Mouse (Mus musculus): Measurements from ENCODE around the gene Spaca3.
A peak's percentile ranks its signal among the peaks of the same experiment; 100 is the strongest.

Gene Spaca3

DNA sequence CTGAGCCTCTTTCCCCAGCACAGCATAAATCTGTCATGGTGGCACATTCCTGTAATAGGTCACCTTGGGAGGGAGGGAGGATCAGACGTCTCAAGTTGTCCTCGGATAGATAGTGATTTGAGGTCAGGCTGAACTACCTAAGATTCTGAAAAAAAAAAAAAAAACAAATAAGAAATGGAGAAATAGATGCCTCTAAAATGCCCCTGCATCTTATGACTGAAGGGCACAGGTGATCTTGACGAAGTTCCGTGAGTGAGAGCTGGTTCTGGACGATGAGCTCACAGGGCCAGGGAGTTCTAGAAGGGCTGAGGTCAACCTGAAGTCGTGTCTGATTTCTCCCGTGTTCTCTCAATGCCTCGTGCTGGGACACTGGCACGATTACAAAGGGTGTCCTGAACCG is at the start of gene Spaca3:
Spaca3 (plus strand) TSS at position 301 of the 400 bp plus-strand sequence.
- no peak for DNase-seq (ENCODE audit: low read depth, low spot score)

DNA sequence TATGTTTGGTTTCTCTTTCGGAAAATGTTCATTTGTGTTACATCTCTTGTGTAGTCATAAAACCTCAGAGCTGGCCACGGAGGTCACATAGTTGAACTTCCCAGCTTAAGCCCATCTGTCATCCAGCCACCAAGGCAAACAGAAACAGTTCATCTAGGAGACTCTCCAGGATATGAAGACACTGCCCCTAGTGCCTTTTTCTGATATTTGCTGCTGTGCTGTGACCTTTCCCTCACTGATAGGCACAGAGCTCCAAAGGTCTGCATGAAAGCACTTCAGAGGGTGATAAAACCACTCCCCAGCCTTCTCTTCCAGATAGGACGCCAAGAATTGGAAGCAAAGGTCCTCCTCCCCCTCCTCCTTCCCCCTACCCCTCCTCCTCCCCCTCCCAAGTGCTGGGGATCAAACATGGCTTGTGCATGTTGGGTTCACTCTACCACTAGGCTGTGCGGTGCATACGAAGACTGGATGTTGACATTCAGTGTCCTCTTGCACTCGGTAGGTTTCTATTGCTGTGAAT is 49.6 kb upstream of the Spaca3 start:
- DNase-seq (ENCODE audit: low read depth, low spot score), result no peak

DNA sequence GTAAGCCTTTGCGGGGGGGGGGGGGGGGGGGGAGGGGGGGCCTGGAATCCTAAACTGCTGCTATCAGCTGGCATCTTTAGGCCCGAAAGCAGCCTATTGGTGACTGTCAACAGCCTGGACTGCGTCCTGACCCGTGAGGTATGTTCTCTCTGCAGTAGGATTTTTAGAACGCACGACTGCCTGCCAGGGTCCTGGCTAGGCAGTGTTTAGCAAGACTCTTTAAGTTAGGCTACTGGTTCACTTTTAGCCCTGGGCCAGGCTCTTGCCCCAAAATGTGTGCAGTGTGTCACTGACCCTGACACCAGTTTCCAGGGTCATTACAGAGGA is 48.5 kb upstream of the Spaca3 start:
- no peak for DNase-seq (ENCODE audit: low read depth, low spot score)

DNA sequence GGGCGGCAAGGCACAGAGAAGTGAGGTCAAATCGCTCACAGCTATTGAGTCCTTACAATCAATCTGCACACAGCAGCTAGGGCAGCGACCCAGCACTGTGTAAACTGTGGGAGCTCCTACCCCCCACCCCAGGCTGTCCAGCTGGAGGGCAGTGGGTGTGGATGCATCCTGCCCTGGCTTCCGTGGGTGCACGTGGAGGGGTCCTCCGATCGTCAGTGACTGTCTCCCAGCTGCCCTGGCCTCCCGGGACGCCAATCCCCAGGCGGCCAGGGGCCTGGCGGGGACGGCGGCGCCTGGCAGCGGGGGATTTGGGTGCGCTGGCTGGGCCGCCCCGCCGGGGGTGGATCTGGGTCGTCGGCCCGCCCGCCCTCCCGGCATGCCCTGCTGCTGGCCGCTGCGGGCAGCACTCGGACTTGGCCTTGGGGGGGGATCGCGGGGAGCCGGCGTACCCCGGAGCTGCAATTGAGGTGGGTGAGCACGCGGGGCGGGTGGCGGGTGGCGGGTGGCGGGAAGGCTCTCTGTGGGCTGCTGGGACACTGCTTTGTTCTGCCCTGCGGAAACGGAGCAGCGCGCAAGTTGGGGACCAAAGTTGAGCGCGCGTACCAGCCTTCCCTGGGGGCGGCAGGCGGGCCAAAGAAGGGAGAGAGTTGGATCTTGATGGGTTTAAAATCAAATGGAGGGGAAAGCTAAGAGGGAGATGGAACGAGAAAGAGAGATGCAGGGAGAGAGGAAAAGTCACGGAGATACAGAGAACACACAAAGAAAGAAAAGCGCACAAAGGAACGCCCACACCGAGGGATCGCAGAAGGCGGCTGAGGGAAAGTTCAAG is 48.0 kb upstream of the Spaca3 start, which contains the start of gene Tmem98:
Tmem98 (plus strand) TSS at position 183 of the 829 bp plus-strand sequence.
- peak; percentile 35 for DNase-seq (ENCODE audit: low read depth, low spot score)

DNA sequence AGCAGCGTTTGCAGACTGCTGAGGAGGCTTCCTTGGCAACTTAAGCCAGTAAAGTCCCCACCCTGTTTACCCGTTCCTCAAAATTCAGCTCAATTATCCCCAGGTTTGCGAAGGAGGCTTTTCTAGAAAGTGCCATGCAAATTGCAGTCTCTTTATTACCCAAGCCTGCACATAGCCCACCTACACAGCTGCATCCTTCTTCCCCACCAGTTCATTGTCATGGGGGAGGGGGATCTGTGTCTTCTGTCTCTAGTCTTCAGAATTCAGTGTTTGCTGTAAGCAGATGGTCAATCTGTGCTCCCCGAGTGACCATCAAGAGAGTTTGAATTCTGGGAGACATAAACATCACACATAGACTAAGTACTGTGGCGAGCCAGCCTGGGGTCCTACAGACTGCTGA is 47.0 kb upstream of the Spaca3 start:
- no peak for DNase-seq (ENCODE audit: low read depth, low spot score)

DNA sequence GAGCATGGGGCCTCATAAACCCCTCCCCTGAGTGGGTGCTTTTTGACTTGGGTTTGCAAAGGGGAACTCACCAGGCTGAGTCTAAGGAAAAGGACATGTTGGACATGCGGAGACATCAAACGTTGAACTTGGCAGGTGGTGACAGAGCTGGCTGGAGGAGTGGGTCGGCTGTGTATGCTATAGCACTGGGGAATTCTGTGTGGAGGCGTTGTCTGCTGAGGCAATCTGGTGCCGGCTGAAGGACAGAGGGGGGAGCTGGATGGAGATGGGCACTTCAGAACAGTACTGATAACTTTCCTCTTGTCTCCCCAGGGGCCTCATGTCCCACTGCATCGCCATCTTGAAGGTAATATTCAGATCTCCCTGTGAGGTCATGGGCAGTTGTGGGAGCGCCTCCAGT is 42.8 kb upstream of the Spaca3 start:
- no peak for DNase-seq (ENCODE audit: low read depth, low spot score)

DNA sequence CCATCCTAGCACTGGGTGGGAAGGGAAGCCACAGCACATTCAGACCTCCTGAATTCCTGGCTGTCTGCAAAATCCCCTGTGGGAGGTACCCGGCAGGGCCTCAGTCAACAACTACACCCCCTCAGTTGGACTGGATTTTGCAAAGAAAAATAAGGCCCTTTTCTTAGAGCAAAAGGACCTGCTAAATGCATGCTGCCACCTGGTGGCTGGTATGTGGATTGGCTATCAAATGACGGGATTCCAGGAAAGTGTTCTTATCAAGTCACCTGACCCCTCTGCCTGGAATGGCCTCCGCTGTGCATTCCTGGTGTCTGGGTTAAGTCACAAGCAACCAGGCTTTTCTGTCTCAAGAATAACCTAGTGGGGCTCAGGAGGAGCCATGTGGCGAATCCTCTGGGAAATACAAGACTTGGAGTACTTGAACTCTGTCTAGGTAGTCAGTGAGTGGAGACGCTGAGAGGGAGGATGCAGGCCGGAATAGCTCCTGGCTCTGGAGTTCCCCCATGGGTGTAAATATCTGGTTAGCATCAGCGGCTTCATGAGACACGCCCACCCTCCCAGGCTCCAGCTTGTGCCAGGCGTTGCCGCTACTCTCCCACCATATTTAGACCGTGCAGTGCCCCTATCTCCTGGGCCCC is 40.0 kb upstream of the Spaca3 start:
- DNase-seq (ENCODE audit: low read depth, low spot score), result peak; percentile 91

DNA sequence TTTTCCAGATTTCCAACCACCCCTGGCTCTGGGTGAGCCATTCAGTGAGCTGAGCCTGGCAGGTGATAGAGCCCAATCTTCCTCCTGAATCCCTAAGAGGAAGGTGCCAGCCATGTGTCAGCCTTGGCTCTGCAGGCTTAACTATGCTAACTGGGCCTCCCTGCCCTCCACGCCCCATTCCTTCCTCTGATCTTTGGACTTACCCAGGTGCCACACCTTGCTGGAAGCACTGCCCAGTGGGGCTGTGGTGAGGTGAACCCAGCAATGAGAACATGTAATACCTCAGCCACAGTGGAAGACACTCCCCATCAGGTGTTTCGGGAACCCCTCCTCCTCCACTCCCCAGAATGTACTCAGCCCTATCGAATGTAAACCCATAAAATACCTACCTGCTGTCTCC is 38.1 kb upstream of the Spaca3 start:
- DNase-seq (ENCODE audit: low read depth, low spot score), result no peak

DNA sequence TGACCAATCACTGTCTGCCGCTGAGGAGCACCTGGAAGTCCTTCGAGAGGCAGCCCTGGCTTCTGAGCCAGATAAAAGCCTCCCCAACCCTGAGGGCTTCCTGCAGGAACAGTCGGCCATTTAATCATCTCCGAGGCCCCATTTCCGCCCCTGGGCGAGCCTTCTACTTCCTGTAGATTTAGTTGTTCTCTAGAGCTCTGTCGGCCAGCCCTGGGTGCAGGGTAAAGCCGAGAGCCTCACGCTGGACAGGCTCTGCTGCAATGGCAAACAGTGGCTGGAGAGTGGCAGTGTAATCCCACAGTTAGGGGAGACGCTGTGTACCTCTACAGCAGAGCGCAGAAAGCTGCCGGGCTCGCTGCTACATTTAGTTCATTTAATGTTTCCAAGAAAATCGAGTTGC is 36.9 kb upstream of the Spaca3 start:
- DNase-seq (ENCODE audit: low read depth, low spot score), result no peak

DNA sequence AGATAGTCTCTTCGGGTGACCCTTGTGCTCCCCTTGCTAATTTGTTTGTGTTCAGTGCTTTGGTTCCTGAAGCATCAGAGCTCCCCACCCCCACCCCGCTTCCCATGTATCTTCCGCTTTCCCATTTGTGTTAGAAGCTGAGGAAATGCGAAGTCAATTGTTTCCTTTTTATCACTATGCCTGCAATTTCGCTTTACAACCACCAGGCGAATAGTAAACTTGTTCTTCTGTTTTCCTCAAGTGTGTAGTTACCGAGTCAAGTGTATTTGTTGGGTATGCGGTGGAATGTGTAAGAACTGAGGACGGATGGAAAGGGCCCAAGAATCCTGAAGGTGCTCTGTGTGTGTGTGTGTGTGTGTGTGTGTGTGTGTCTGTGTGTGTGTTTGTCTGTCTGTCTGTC is 36.4 kb upstream of the Spaca3 start:
- DNase-seq (ENCODE audit: low read depth, low spot score), result no peak

DNA sequence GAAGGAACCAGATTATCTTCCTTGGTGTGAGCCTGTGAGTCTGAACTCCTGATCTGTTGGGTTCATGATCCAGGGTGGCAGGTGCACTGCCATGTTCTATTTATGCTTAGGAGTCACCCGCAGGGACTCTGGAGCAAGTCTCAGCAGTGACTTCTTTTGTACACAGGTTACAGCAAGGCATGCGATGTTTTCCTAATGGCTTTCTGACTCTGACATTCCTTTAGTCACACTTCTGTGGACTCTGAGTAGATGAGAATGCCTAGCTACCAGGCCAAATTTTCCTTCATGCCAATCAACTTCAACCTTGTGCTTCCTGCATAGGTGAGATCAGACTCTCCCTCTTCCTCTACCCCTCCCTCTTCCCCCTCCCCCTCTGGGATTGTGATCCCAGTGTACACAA is 22.8 kb upstream of the Spaca3 start:
- no peak for DNase-seq (ENCODE audit: low read depth, low spot score)

DNA sequence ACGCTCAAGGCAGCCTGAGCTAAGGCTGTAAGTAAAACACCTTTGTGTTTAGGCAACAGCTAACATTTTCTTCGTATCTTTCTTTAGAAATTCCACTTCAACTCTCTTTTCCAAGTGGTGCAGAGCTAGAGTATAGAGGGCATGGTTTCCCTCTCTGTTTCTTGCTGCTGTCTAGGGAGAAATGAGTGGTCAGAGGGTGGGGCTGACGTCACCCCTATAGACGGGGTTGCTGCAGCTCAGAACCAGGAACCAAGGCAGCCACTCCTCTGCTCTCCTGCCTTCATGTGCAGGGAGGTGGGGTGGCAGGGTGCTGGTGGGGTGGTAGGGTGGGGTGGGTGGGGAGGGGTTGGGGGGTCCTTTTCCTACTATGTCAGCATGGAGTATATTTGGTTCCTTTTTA is 22.3 kb upstream of the Spaca3 start:
- DNase-seq (ENCODE audit: low read depth, low spot score), result no peak

DNA sequence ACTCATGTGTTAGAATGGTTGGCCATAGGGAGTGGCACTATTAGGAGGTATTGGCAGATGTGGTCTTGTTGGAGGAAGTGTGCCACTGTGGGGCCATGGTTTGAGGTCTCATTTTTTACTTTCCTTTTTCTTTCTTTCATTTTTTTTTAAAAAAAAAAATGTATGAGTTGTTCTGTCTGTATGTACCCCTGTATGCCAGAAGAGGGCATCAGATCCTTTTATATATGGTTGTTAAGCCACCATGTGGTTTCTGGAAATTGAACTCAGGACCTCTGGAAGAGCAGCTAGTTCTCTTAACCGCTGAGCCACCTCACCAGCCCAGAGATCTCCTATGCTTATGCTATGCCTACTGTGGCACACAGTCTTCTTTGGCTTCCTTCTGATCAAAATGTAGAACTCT is 19.4 kb upstream of the Spaca3 start:
- DNase-seq (ENCODE audit: low read depth, low spot score), result no peak

DNA sequence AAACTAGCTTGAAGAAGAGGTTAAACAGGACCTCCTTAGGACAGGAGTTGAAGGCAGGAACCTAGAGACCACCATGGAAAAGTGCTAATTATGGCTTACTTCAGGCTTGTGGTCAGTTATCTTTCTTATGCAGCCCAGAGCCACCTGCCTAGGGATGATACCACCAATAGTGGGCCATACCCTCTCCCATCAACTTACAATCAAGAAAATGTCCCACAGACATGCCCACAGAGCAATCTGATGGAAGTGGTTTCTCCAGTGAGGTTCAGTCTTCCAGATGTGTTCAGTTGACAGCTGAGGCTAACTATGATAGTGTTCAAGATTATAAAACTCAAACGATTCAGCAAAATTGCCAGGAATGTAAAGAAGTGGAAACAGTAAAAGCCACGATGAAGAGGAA is 14.7 kb upstream of the Spaca3 start:
- DNase-seq (ENCODE audit: low read depth, low spot score), result no peak

DNA sequence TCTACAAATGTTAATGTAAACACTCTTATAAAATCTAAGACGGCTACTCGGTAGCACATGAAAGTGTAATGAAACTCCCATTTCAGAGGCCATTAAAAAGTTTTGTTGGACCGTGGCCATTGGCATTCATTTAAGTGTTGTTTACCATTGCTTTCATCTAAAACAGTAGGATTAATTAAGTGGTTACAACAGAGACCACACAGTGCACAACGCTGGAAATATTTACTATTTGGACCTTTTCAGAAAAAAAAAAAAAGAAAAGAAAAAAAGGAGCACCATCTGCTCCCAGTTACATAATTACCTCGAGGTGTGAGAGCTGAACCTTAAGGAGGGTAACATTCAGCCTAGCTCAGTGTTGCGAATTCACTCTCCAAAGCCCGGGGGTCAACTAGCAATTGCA is 12.7 kb upstream of the Spaca3 start:
- DNase-seq (ENCODE audit: low read depth, low spot score), result peak; percentile 43

DNA sequence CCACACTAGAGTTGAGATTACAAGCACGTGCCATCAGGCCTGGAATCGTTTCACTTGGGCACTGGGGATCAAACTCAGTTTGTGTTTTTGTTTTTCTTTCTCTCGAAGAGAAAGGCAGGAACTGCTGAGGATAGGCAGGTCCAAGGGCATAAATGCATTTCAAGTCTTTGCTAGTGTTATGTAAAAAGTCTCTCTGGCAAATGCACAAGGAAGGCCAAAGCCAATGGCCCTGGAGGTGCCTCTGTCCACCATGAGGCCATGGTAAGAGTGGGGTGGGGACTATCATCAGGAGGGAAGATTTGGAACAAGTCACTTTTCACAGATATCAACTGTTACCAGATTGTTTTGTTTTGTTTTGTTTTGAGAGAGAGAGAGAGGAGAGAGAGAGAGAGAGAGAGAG is 12.1 kb upstream of the Spaca3 start:
- no peak for DNase-seq (ENCODE audit: low read depth, low spot score)

DNA sequence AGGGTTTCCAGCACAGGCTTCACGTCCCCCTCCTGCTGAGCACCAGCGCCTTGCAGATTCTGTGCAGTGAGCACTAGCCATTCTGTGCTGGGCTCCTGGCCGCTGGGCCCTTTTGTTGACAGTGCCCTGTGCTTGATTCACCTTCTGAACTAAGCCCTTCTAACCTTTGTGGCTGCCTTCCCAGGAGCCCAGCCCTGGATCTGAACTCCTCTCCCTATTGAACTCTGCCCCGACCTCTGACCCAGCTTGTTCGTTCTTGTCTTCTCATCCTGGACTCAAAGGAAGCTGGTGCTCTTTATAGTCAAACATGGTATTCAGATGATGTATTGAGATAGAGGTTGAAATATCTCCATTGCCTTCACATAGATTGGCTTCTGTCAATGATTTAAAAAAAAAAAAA is 10.0 kb upstream of the Spaca3 start:
- no peak for DNase-seq (ENCODE audit: low read depth, low spot score)

DNA sequence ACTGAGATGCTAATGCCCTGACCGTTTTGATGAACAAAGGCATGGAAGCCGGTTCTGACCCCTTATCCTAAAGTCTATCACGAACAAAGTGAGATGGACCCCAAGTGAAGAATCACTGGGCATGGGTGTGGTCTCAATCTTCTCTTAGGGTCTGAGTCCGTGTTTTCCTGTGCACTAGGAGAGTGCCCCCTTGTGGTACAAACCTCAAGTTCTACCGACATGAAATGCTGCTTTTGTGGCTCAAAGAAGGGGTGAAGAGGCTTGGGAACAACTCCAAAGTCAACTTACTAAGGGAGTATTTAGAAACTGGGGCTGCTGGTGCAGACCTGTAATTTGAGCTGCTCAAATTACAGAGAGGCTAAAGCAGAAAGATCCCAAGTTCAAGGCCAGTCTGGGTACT is 6.3 kb upstream of the Spaca3 start:
- peak; percentile 48 for DNase-seq (ENCODE audit: low read depth, low spot score)

DNA sequence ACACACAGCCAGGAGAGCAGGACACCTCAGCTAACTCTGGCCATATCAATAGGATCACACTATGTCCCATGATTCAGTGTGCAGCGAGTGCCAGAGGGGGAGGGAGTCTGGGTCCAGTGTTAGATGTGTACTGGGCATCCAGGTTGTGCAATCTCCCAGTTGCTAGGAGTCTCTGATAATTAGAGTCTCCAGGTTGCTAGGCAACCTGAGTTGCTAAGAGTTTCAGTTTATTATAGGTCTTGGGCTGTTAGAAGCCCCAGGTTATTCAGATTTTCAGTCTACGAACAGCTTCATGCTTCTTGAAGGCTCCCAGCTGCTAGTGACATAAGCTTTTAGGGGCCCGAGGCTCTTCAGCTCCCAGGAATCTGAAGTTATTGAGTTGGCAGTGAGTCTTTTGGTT is 5.2 kb upstream of the Spaca3 start:
- DNase-seq (ENCODE audit: low read depth, low spot score), result no peak

DNA sequence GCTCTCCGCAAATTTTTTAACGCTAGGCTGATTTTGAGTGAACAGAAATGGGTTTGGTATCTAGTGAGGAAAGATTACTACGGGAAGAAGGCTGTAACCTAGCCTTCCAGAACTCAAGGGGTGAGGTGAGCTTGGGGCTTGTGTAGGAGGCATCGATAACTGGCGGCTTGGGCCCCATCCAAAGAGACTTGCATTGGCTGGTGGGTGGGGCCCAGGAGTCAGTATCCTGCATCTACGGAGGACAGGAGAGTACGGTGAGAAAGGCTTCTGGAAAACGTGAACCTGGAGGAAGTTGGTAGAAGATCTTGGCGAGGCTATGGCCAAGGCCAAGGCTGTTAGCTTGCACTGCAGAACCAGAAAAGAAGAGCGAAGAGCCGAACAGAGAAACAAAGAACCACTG is 3.7 kb upstream of the Spaca3 start:
- no peak for DNase-seq (ENCODE audit: low read depth, low spot score)

DNA sequence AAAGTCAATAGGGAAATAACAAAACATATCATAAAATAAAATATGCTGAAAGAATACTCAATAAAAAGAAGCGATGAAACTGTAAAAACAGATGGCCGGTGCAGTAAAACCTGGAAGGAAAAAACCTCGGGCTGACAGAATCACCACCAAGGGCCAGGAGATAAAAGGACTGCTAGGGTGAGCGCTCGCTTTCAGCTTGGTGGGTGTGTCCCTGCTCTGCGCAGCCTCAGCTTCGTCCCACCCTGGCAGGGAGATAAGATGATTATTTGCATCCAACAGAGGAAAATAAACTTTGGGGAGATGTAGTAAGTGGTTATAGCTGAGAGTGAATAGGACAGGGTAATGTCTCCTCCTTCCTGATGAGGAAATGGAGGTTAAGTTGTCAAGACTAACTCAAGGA is 3.3 kb upstream of the Spaca3 start:
- DNase-seq (ENCODE audit: low read depth, low spot score), result no peak

DNA sequence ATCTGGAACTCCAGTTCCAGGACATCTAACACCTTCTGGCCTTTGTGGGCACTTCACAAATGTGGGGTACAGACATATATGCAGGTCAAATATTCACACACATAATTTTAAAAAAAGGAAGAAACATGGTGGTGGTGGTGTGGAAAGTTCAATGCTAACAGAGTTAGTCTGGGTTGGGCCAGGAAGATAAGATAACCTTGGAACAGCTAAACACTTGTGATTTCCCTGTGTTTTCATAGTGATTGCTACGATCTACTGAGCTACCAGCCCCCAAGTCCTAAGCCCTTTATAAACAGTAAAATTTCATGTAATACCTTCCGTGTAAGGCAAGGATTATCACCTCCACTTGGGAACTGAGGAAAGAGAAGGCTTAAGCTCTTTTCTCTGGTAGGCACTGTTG is 1.3 kb upstream of the Spaca3 start:
- no peak for DNase-seq (ENCODE audit: low read depth, low spot score)

DNA sequence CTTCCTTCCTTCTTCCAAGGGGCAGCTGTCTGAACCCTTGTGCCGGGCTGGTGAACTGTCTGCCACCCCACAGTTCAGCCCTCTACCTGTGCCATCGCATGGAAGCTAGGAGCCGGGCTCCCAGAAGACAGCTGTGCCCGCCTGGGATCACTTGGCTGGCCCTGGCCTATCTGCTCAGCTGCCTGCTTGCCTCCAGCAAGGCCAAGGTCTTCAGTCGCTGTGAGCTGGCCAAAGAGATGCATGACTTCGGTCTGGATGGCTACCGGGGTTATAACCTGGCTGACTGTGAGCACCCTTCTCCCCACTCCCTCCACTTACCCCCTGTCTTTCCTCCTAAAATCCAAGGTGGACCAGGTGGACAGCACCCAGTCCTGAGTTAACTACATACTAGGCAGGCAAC is 4.8 kb downstream of the Spaca3 start:
- no peak for DNase-seq (ENCODE audit: low read depth, low spot score)

All from forelimb bud, embryonic 11.5 days (tissue).